ENCODE assay signal across 28 mouse cellular contexts in genomic region chr13:55814834-55815233, GRCm38 (mm10). TPM values are rescaled to one million over a fixed set of nuclear protein-coding genes. Genes with fewer than 3 reads are reported as not detected.
A peak's percentile ranks its signal among the peaks of the same experiment; 100 is the strongest.
DNase-seq lines count a peak whose midpoint lies in the region; ATAC-seq lines count a peak whose summit lies in the region.
"Had no signal": no experiment of that assay in that cellular context is flagged by ENCODE, and none has a peak within 500 bp of the region (broad histone marks: within the 10 kb centered on the region; RNA-seq: fewer than 3 reads in every experiment).

No protein-coding gene starts in this region.

- WGBS in neural tube, embryonic 11.5 days: 84% methylated on average over 6 of the region's 6 CpGs
- WGBS in neural tube, embryonic 15.5 days: 82% methylated on average over 6 of the region's 6 CpGs
- 71% methylated on average over 6 of the region's 6 CpGs for WGBS in intestine, embryonic 16.5 days

- H3K27ac ChIP-seq in neural tube, embryonic 11.5 days (ENCODE audit: low read depth, low read length): no peak overlapping the region
- no peak overlapping the region for H3K27ac ChIP-seq in neural tube, embryonic 15.5 days (replicated peaks)
- H3K27ac ChIP-seq in intestine, embryonic 16.5 days (ENCODE audit: low read length): no peak overlapping the region
- H3K27ac ChIP-seq: embryonic facial prominence, embryonic 13.5 days; embryonic facial prominence, embryonic 15.5 days; forebrain, embryonic 10.5 days; forebrain, embryonic 12.5 days had no signal

- H3K4me3 ChIP-seq in neural tube, embryonic 11.5 days (ENCODE audit: low read depth, low read length): no peak overlapping the region
- H3K4me3 ChIP-seq in neural tube, embryonic 15.5 days (replicated peaks): no peak overlapping the region
- no peak overlapping the region for H3K4me3 ChIP-seq in intestine, embryonic 16.5 days (ENCODE audit: low read length)
- H3K4me3 ChIP-seq: embryonic facial prominence, embryonic 13.5 days; embryonic facial prominence, embryonic 15.5 days; erythroblast, embryonic 14.5 days; forebrain, embryonic 10.5 days; forebrain, embryonic 12.5 days had no signal

- H3K4me2 ChIP-seq in neural tube, embryonic 11.5 days (ENCODE audit: low read depth): no peak overlapping the region
- H3K4me2 ChIP-seq in neural tube, embryonic 15.5 days: no peak overlapping the region
- no peak overlapping the region for H3K4me2 ChIP-seq in intestine, embryonic 16.5 days (ENCODE audit: low read depth, low read length)
- H3K4me2 ChIP-seq: embryonic facial prominence, embryonic 13.5 days; embryonic facial prominence, embryonic 15.5 days; forebrain, embryonic 12.5 days had no signal

- no peak for ATAC-seq in neural tube, embryonic 11.5 days (ENCODE audit: insufficient read depth, low FRiP score, low TSS enrichment)
- ATAC-seq in neural tube, embryonic 15.5 days (ENCODE audit: low FRiP score): no peak
- peak; percentile 52 for ATAC-seq in intestine, embryonic 16.5 days
- ATAC-seq: activated CD4-positive, CD25-positive, alpha-beta regulatory T cell, adult 4 months; forebrain, embryonic 14.5 days; forebrain, embryonic 16.5 days; Patski had no signal

- peak; percentile 8 for DNase-seq in neural tube, embryonic 11.5 days (ENCODE audit: low spot score)
- DNase-seq in embryo, embryonic 10 days (ENCODE audit: low spot score): no peak
- DNase-seq in frontal cortex, postnatal 36 days (ENCODE audit: low spot score in 2 of 2): no peak
- DNase-seq: adrenal gland, adult 8-10 months; adrenal gland, postnatal 14 days; adrenal gland, postnatal 36 days; cerebellum, adult 11-12 months; cerebellum, adult 2 months; cerebellum, adult 9-10 months; cerebellum, postnatal 10 days; cerebellum, postnatal 25 days; embryo, embryonic 11 days had no signal

- 0 out of 2 replicates have a peak, but pooled peaks cover 5% of the 10 kb centered on the region for H3K27me3 ChIP-seq in neural tube, embryonic 11.5 days (ENCODE audit: control insufficient read depth, insufficient read depth, low read length)
- peaks cover 19% of the 10 kb centered on the region for H3K27me3 ChIP-seq in neural tube, embryonic 15.5 days (replicated peaks)
- H3K27me3 ChIP-seq in intestine, embryonic 16.5 days (replicated peaks; ENCODE audit: control insufficient read depth, insufficient read depth, low read length): no peaks in the 10 kb centered on the region; the same call in 1 of the 2 replicates
- H3K27me3 ChIP-seq: CH12.LX; embryonic facial prominence, embryonic 15.5 days had no signal

- H3K36me3 ChIP-seq in neural tube, embryonic 11.5 days (ENCODE audit: control insufficient read depth, insufficient read depth, low read length): no peaks in the 10 kb centered on the region
- H3K36me3 ChIP-seq in neural tube, embryonic 15.5 days: no peaks in the 10 kb centered on the region
- H3K36me3 ChIP-seq in intestine, embryonic 16.5 days (ENCODE audit: control insufficient read depth, insufficient read depth, low read length): no peaks in the 10 kb centered on the region
- H3K36me3 ChIP-seq: embryonic facial prominence, embryonic 13.5 days; embryonic facial prominence, embryonic 15.5 days; forebrain, embryonic 10.5 days; forebrain, embryonic 12.5 days; G1E had no signal

- no peaks in the 10 kb centered on the region for H3K4me1 ChIP-seq in neural tube, embryonic 11.5 days (ENCODE audit: control insufficient read depth, insufficient read depth, low read length)
- H3K4me1 ChIP-seq in neural tube, embryonic 15.5 days: no peaks in the 10 kb centered on the region
- H3K4me1 ChIP-seq in intestine, embryonic 16.5 days (ENCODE audit: control insufficient read depth, insufficient read depth, low read length): peaks cover 4% of the 10 kb centered on the region
- H3K4me1 ChIP-seq: embryonic facial prominence, embryonic 15.5 days; forebrain, embryonic 12.5 days had no signal

- no peak overlapping the region for H3K9ac ChIP-seq in neural tube, embryonic 11.5 days (ENCODE audit: low read length)
- no peak overlapping the region for H3K9ac ChIP-seq in neural tube, embryonic 15.5 days (replicated peaks)
- no peak overlapping the region for H3K9ac ChIP-seq in intestine, embryonic 16.5 days (ENCODE audit: low read depth, low read length)
- H3K9ac ChIP-seq: embryonic facial prominence, embryonic 13.5 days; embryonic facial prominence, embryonic 15.5 days; forebrain, embryonic 12.5 days had no signal

- H3K9me3 ChIP-seq in neural tube, embryonic 11.5 days (ENCODE audit: control insufficient read depth, low read length): no peaks in the 10 kb centered on the region
- H3K9me3 ChIP-seq in neural tube, embryonic 15.5 days (replicated peaks): no peaks in the 10 kb centered on the region
- H3K9me3 ChIP-seq in intestine, embryonic 16.5 days (ENCODE audit: control insufficient read depth, low read length): no peaks in the 10 kb centered on the region
- H3K9me3 ChIP-seq: embryonic facial prominence, embryonic 13.5 days; embryonic facial prominence, embryonic 15.5 days; forebrain, embryonic 10.5 days; forebrain, embryonic 12.5 days; G1E had no signal

RNA-seq across cellular contexts. Expression of gene Pitx1, which starts 21.2 kb away (rescaled TPM):
- 2.6 and 5.2 TPM in 2 replicates for polyA plus RNA-seq in neural tube, embryonic 11.5 days (2014; fragmentation: Nextera tagmentation; extraction: Ambion mirVana)
- polyA plus RNA-seq in neural tube, embryonic 15.5 days (2015; fragmentation: Nextera tagmentation; extraction: Ambion mirVana): 0.29 TPM in 1 of 2 replicates, not detected in the other
- polyA plus RNA-seq in intestine, embryonic 16.5 days (2015; fragmentation: Nextera tagmentation; extraction: Ambion mirVana): 9.0 and 9.1 TPM in 2 replicates
- polyA plus RNA-seq: activated CD4-positive, CD25-positive, alpha-beta regulatory T cell, adult 4 months; C2C12; cortical plate, adult 2 months; forebrain, embryonic 14.5 days; forebrain, embryonic 16.5 days; G1E; Patski had no signal

RNA-seq across cellular contexts. Expression of gene Catsper3, which starts 30.5 kb away (rescaled TPM):
- not detected in 2 replicates for polyA plus RNA-seq in neural tube, embryonic 11.5 days (2014; fragmentation: Nextera tagmentation; extraction: Ambion mirVana)
- polyA plus RNA-seq in neural tube, embryonic 15.5 days (2015; fragmentation: Nextera tagmentation; extraction: Ambion mirVana): 0.26 TPM in 1 of 2 replicates, not detected in the other
- polyA plus RNA-seq in intestine, embryonic 16.5 days (2015; fragmentation: Nextera tagmentation; extraction: Ambion mirVana): 0.13 TPM in 1 of 2 replicates, not detected in the other
- polyA plus RNA-seq: embryonic facial prominence, embryonic 11.5 days; embryonic facial prominence, embryonic 13.5 days; embryonic facial prominence, embryonic 15.5 days; erythroblast, embryonic 14.5 days; forebrain, embryonic 12.5 days; forebrain, embryonic 14.5 days; forebrain, embryonic 16.5 days; G1E had no signal
